Comparison of ENCODE assay signal across 19 mouse cellular contexts in genomic region chr19:32295581-32295980, GRCm38 (mm10).
"Had no signal": no experiment of that assay in that cellular context is flagged by ENCODE, and none has a peak within 500 bp of the region (broad histone marks: within the 10 kb centered on the region; RNA-seq: fewer than 3 reads in every experiment).

No protein-coding gene starts in this region.

- H3K4me3 ChIP-seq: kidney, embryonic 15.5 days; left cerebral cortex, adult 2 months; liver, embryonic 13.5 days; midbrain, embryonic 12.5 days; myocyte had no signal

- H3K36me3 ChIP-seq: midbrain, embryonic 12.5 days had no signal

- ATAC-seq: midbrain, embryonic 16.5 days had no signal

- H3K4me2 ChIP-seq: kidney, embryonic 15.5 days; liver, embryonic 13.5 days; midbrain, embryonic 12.5 days had no signal

- H3K27ac ChIP-seq: kidney, embryonic 15.5 days; left cerebral cortex, adult 2 months; liver, embryonic 13.5 days; midbrain, embryonic 12.5 days; stomach, postnatal 0 days had no signal

- H3K4me1 ChIP-seq: midbrain, embryonic 12.5 days had no signal

- DNase-seq: kidney, adult 11 months; kidney, adult 8-10 months; kidney, postnatal 10 days; kidney, postnatal 36 days; layer of hippocampus, postnatal 36 days; liver, embryonic 13.5 days; lung, adult 2 months; lung, postnatal 14 days; lung, postnatal 4 days; right cerebral cortex, postnatal 4 days; thymus, adult 2 months; thymus, postnatal 14 days; thymus, postnatal 4 days had no signal

- H3K9me3 ChIP-seq: kidney, embryonic 15.5 days; liver, embryonic 13.5 days; midbrain, embryonic 12.5 days had no signal

- H3K27me3 ChIP-seq: kidney, embryonic 15.5 days; liver, embryonic 13.5 days; midbrain, embryonic 12.5 days had no signal

- H3K9ac ChIP-seq: kidney, embryonic 15.5 days; liver, embryonic 13.5 days; midbrain, embryonic 12.5 days had no signal
